Mouse (Mus musculus): ENCODE data around the gene H2-Q7.
"Not testable (repeated sequence)": the region's sequence is repeated elsewhere in the genome, so short reads cannot be mapped to it uniquely, and the experiment has no call there.

Gene H2-Q7

GRCm38 (mm10) chr17:35437386-35437936 is 1.5 kb upstream of the H2-Q7 start:
- not testable (repeated sequence) for DNase-seq (ENCODE audit: low spot score)

GRCm38 (mm10) chr17:35438395-35438794 is 560 bp upstream of the H2-Q7 start:
- DNase-seq (ENCODE audit: low spot score) = not testable (repeated sequence)

- DNase-seq (ENCODE audit: low spot score) = not testable (repeated sequence)
Measured at GRCm38 (mm10) chr17:35439295-35439747, 366 bp downstream of the H2-Q7 start.

GRCm38 (mm10) chr17:35439925-35440645 is 1.1 kb downstream of the H2-Q7 start:
- DNase-seq (ENCODE audit: low spot score) = not testable (repeated sequence)

- DNase-seq (ENCODE audit: low spot score) = not testable (repeated sequence)
Measured at GRCm38 (mm10) chr17:35442376-35442775, 3.4 kb downstream of the H2-Q7 start.

- DNase-seq (ENCODE audit: low spot score) = not testable (repeated sequence)
Measured at GRCm38 (mm10) chr17:35444510-35444909, 5.6 kb downstream of the H2-Q7 start.

- not testable (repeated sequence) for DNase-seq (ENCODE audit: low spot score)
Measured at GRCm38 (mm10) chr17:35458247-35458646, 19.3 kb downstream of the H2-Q7 start.

- DNase-seq (ENCODE audit: low spot score) = not testable (repeated sequence)
Measured at GRCm38 (mm10) chr17:35460513-35461341, 21.8 kb downstream of the H2-Q7 start.

GRCm38 (mm10) chr17:35465651-35466050 is 26.7 kb downstream of the H2-Q7 start:
- DNase-seq (ENCODE audit: low spot score) = peak; percentile 20

GRCm38 (mm10) chr17:35468936-35469335 is 30.0 kb downstream of the H2-Q7 start:
- DNase-seq (ENCODE audit: low spot score) = not testable (repeated sequence)

- no peak for DNase-seq (ENCODE audit: low spot score)
Measured at GRCm38 (mm10) chr17:35469842-35470751, 31.1 kb downstream of the H2-Q7 start, which contains the start of gene H2-Q10. TSS of gene H2-Q10 (plus strand) at chr17:35470089.

GRCm38 (mm10) chr17:35484066-35484465 is 45.1 kb downstream of the H2-Q7 start:
- peak; percentile 64 for DNase-seq (ENCODE audit: low spot score)

- DNase-seq (ENCODE audit: low spot score) = no peak
Measured at GRCm38 (mm10) chr17:35485702-35486101, 46.7 kb downstream of the H2-Q7 start.

GRCm38 (mm10) chr17:35486726-35487125 is 47.8 kb downstream of the H2-Q7 start:
- DNase-seq (ENCODE audit: low spot score) = no peak

GRCm38 (mm10) chr17:35488041-35488440 is 49.1 kb downstream of the H2-Q7 start:
- DNase-seq (ENCODE audit: low spot score) = no peak

GRCm38 (mm10) chr17:35490320-35490719 is 51.4 kb downstream of the H2-Q7 start:
- DNase-seq (ENCODE audit: low spot score) = no peak
